Mouse (Mus musculus) liver, adult 2 months (tissue): ENCODE measurements around the gene Olfr74.

Source experiments
- CTCF ChIP-seq: fragments of 200-500 bp; IDR thresholded peaks from 2 replicates; pipeline ENCODE4 v1.5.1; 2011; ENCODE audit warnings: low read depth, low read length, control low read depth
- POLR2A ChIP-seq: fragments of 200-500 bp; IDR thresholded peaks from 2 replicates; pipeline ENCODE4 v1.6.1; 2011; ENCODE audit warnings: low read length, control low read depth; ENCODE audit not compliant: insufficient read depth; ENCODE audit errors: extremely low read depth

- no peak for TF ChIP-seq POLR2A
- TF ChIP-seq CTCF = no peak
These were observed 29.4 kb downstream of the Olfr74 start, which contains the start of gene Olfr1155 for GRCm38 (mm10) chr2:87945037-87945436.
